Comparison of ENCODE assay signal across 22 mouse cellular contexts in genomic region chr10:21446641-21447040, GRCm38 (mm10).
DNase-seq lines count a peak whose midpoint lies in the region; ATAC-seq and TF ChIP-seq lines count a peak whose summit lies in the region.
"Had no signal": no experiment of that assay in that cellular context is flagged by ENCODE, and none has a peak within 500 bp of the region (broad histone marks: within the 10 kb centered on the region; RNA-seq: fewer than 3 reads in every experiment).

No protein-coding gene starts in this region.

- peak; percentile 27; the same call in 1 of the 2 replicates for ATAC-seq in forebrain, postnatal 0 days
- ATAC-seq in forebrain, embryonic 16.5 days: no peak
- peak; percentile 78; the same call in 1 of the 2 replicates for ATAC-seq in limb, embryonic 15.5 days (ENCODE audit: insufficient number of reproducible peaks, low FRiP score, low TSS enrichment, low read depth)
- no peak for ATAC-seq in midbrain, embryonic 11.5 days (ENCODE audit: low FRiP score)
- ATAC-seq: forebrain, embryonic 13.5 days; midbrain, embryonic 15.5 days had no signal

- no peaks in the 10 kb centered on the region for H3K9me3 ChIP-seq in forebrain, postnatal 0 days (ENCODE audit: low read length)
- H3K9me3 ChIP-seq in forebrain, embryonic 16.5 days (ENCODE audit: control insufficient read depth, low read length): peaks cover 2% of the 10 kb centered on the region; the same call in 1 of the 2 replicates
- no peaks in the 10 kb centered on the region for H3K9me3 ChIP-seq in limb, embryonic 15.5 days
- H3K9me3 ChIP-seq in midbrain, embryonic 11.5 days (ENCODE audit: control insufficient read depth, low read length): no peaks in the 10 kb centered on the region
- H3K9me3 ChIP-seq: forebrain, embryonic 13.5 days; heart, embryonic 13.5 days; hindbrain, embryonic 12.5 days; liver, embryonic 15.5 days; midbrain, embryonic 15.5 days; neural tube, embryonic 12.5 days had no signal

- no peak for TF ChIP-seq CTCF in forebrain, postnatal 0 days (IDR thresholded peaks at IDR 0.05; ENCODE audit: low read depth)

- H3K9ac ChIP-seq in forebrain, postnatal 0 days: no peak overlapping the region
- H3K9ac ChIP-seq in forebrain, embryonic 16.5 days (replicated peaks; ENCODE audit: low read depth, low read length): no peak overlapping the region
- H3K9ac ChIP-seq in limb, embryonic 15.5 days: no peak overlapping the region
- no peak overlapping the region for H3K9ac ChIP-seq in midbrain, embryonic 11.5 days (ENCODE audit: low read length)
- H3K9ac ChIP-seq: forebrain, embryonic 13.5 days; heart, embryonic 13.5 days; hindbrain, embryonic 12.5 days; liver, embryonic 15.5 days; midbrain, embryonic 15.5 days; neural tube, embryonic 12.5 days had no signal

- 68% methylated on average over 12 of the region's 12 CpGs for WGBS in forebrain, postnatal 0 days
- WGBS in forebrain, embryonic 16.5 days: 78% methylated on average over 12 of the region's 12 CpGs
- 30% methylated on average over 12 of the region's 12 CpGs for WGBS in limb, embryonic 15.5 days
- WGBS in midbrain, embryonic 11.5 days: 81% methylated on average over 12 of the region's 12 CpGs

- no peaks in the 10 kb centered on the region for H3K36me3 ChIP-seq in forebrain, postnatal 0 days (ENCODE audit: insufficient read depth)
- no peaks in the 10 kb centered on the region for H3K36me3 ChIP-seq in forebrain, embryonic 16.5 days (ENCODE audit: control insufficient read depth, insufficient read depth)
- H3K36me3 ChIP-seq in limb, embryonic 15.5 days: no peaks in the 10 kb centered on the region
- H3K36me3 ChIP-seq in midbrain, embryonic 11.5 days (ENCODE audit: control insufficient read depth, insufficient read depth, low read length): no peaks in the 10 kb centered on the region
- H3K36me3 ChIP-seq: heart, embryonic 13.5 days; hindbrain, embryonic 12.5 days; liver, embryonic 15.5 days; midbrain, embryonic 15.5 days; neural tube, embryonic 12.5 days had no signal

- intact Hi-C loops in left cerebral cortex, postnatal 36 days (cut with DNase I): no loop called here
- intact Hi-C loops in left cerebral cortex, postnatal 10 days (cut with DNase I): no loop called here

- H3K4me1 ChIP-seq in forebrain, postnatal 0 days (ENCODE audit: insufficient read depth): no peaks in the 10 kb centered on the region
- no peaks in the 10 kb centered on the region for H3K4me1 ChIP-seq in forebrain, embryonic 16.5 days (replicated peaks; ENCODE audit: control insufficient read depth, insufficient read depth, low read length)
- H3K4me1 ChIP-seq in limb, embryonic 15.5 days: peaks cover 23% of the 10 kb centered on the region
- H3K4me1 ChIP-seq in midbrain, embryonic 11.5 days (ENCODE audit: control insufficient read depth, insufficient read depth, low read length): no peaks in the 10 kb centered on the region
- H3K4me1 ChIP-seq: neural tube, embryonic 12.5 days had no signal

- no peaks in the 10 kb centered on the region for H3K27me3 ChIP-seq in forebrain, postnatal 0 days (ENCODE audit: insufficient read depth, low read length)
- H3K27me3 ChIP-seq in forebrain, embryonic 16.5 days (replicated peaks; ENCODE audit: control insufficient read depth, insufficient read depth, low read length): no peaks in the 10 kb centered on the region
- no peaks in the 10 kb centered on the region for H3K27me3 ChIP-seq in limb, embryonic 15.5 days
- no peaks in the 10 kb centered on the region for H3K27me3 ChIP-seq in midbrain, embryonic 11.5 days (ENCODE audit: control insufficient read depth, insufficient read depth, low read length)
- H3K27me3 ChIP-seq: forebrain, embryonic 13.5 days; heart, embryonic 13.5 days; hindbrain, embryonic 12.5 days; liver, embryonic 15.5 days; midbrain, embryonic 15.5 days; neural tube, embryonic 12.5 days had no signal

- DNase-seq in forebrain, postnatal 0 days: peak; percentile 10
- DNase-seq in left cerebral cortex, postnatal 36 days (ENCODE audit: low spot score in 2 of 2): peak; percentile 48 to 63
- DNase-seq in left cerebral cortex, postnatal 10 days (ENCODE audit: extremely low spot score in 1 of 2, low spot score in 2 of 2): no peak
- peak; percentile 40 for DNase-seq in right cerebral cortex, postnatal 25 days
- DNase-seq in right cerebral cortex, adult 2 months (ENCODE audit: low spot score in 2 of 2): no peak
- no peak for DNase-seq in midbrain, embryonic 11.5 days (ENCODE audit: low spot score, missing footprints)
- DNase-seq: adrenal gland, postnatal 25 days; cerebellum, adult 9-11 months; gastrocnemius, postnatal 14 days; heart, adult 18-20 months; heart, postnatal 14 days; kidney, adult 18-20 months; lung, postnatal 4 days; thymus, postnatal 14 days had no signal

- H3K4me2 ChIP-seq in forebrain, postnatal 0 days (ENCODE audit: low read depth): no peak overlapping the region
- H3K4me2 ChIP-seq in forebrain, embryonic 16.5 days (ENCODE audit: low read length): no peak overlapping the region
- no peak overlapping the region for H3K4me2 ChIP-seq in limb, embryonic 15.5 days
- no peak overlapping the region for H3K4me2 ChIP-seq in midbrain, embryonic 11.5 days
- H3K4me2 ChIP-seq: forebrain, embryonic 13.5 days; heart, embryonic 13.5 days; hindbrain, embryonic 12.5 days; liver, embryonic 15.5 days; midbrain, embryonic 15.5 days; neural tube, embryonic 12.5 days had no signal

- H3K4me3 ChIP-seq in forebrain, postnatal 0 days (ENCODE audit: low read depth, low read length): no peak overlapping the region
- H3K4me3 ChIP-seq in forebrain, embryonic 16.5 days (replicated peaks; ENCODE audit: low read length): no peak overlapping the region
- no peak overlapping the region for H3K4me3 ChIP-seq in limb, embryonic 15.5 days
- H3K4me3 ChIP-seq in midbrain, embryonic 11.5 days (ENCODE audit: low read depth, low read length): no peak overlapping the region
- H3K4me3 ChIP-seq: forebrain, embryonic 13.5 days; heart, embryonic 13.5 days; hindbrain, embryonic 12.5 days; liver, embryonic 15.5 days; midbrain, embryonic 15.5 days; neural tube, embryonic 12.5 days had no signal

- no peak overlapping the region for H3K27ac ChIP-seq in forebrain, postnatal 0 days (ENCODE audit: low read depth, low read length)
- H3K27ac ChIP-seq in forebrain, embryonic 16.5 days (ENCODE audit: low read length): no peak overlapping the region
- H3K27ac ChIP-seq in limb, embryonic 15.5 days: peak overlapping the region; percentile 23; the same call in 1 of the 2 replicates
- no peak overlapping the region for H3K27ac ChIP-seq in midbrain, embryonic 11.5 days (ENCODE audit: low read depth, low read length)
- H3K27ac ChIP-seq: forebrain, embryonic 13.5 days; heart, embryonic 13.5 days; hindbrain, embryonic 12.5 days; liver, embryonic 15.5 days; midbrain, embryonic 15.5 days; neural tube, embryonic 12.5 days had no signal

Comparison
In these comparisons a context has a peak if more than half of its experiments do, and no peak if none do; other contexts are left out.
1. ATAC-seq: peak in forebrain, postnatal 0 days (single experiment) and limb, embryonic 15.5 days (single experiment); none in forebrain, embryonic 16.5 days (single experiment) and midbrain, embryonic 11.5 days (single experiment).
2. DNase-seq: peak in forebrain, postnatal 0 days (single experiment), left cerebral cortex, postnatal 36 days (2 of 2) and right cerebral cortex, postnatal 25 days (single experiment); none in left cerebral cortex, postnatal 10 days (0 of 2), right cerebral cortex, adult 2 months (0 of 2) and midbrain, embryonic 11.5 days (single experiment).